Mouse (Mus musculus): ENCODE results near the gene Kcnh1.

The Kcnh1 gene

GRCm38 (mm10) chr1:192522376-192523178 is 332.0 kb downstream of the Kcnh1 start:
- in situ Hi-C loops (cut with MseI, MboI) = no loop called here

- in situ Hi-C loops (cut with MseI, MboI) = no loop called here
These were observed 335.3 kb downstream of the Kcnh1 start for GRCm38 (mm10) chr1:192525711-192526350.

- in situ Hi-C loops (cut with MseI, MboI) = no loop called here
These were observed 341.0 kb downstream of the Kcnh1 start for GRCm38 (mm10) chr1:192531490-192532146.

- in situ Hi-C loops (cut with MseI, MboI) = no loop called here
These were observed 341.6 kb downstream of the Kcnh1 start for GRCm38 (mm10) chr1:192532212-192532611.

- in situ Hi-C loops (cut with MseI, MboI) = no loop called here
These were observed 342.4 kb downstream of the Kcnh1 start for GRCm38 (mm10) chr1:192533016-192533415.

- in situ Hi-C loops (cut with MseI, MboI) = no loop called here
These were observed 345.9 kb downstream of the Kcnh1 start for GRCm38 (mm10) chr1:192536440-192536839.

- in situ Hi-C loops (cut with MseI, MboI) = no loop called here
These were observed 346.6 kb downstream of the Kcnh1 start for GRCm38 (mm10) chr1:192537169-192537568.

- in situ Hi-C loops (cut with MseI, MboI) = no loop called here
These were observed 351.5 kb downstream of the Kcnh1 start for GRCm38 (mm10) chr1:192542093-192542492.

GRCm38 (mm10) chr1:192543686-192544085 is 353.1 kb downstream of the Kcnh1 start:
- in situ Hi-C loops (cut with MseI, MboI) = no loop called here

GRCm38 (mm10) chr1:192544091-192544490 is 353.5 kb downstream of the Kcnh1 start:
- in situ Hi-C loops (cut with MseI, MboI) = no loop called here

GRCm38 (mm10) chr1:192544901-192545300 is 354.3 kb downstream of the Kcnh1 start:
- in situ Hi-C loops (cut with MseI, MboI) = no loop called here

- in situ Hi-C loops (cut with MseI, MboI) = no loop called here
These were observed 356.3 kb downstream of the Kcnh1 start for GRCm38 (mm10) chr1:192546843-192547242.

- in situ Hi-C loops (cut with MseI, MboI) = no loop called here
These were observed 360.0 kb downstream of the Kcnh1 start for GRCm38 (mm10) chr1:192550561-192550960.

GRCm38 (mm10) chr1:192555516-192555915 is 364.9 kb downstream of the Kcnh1 start:
- in situ Hi-C loops (cut with MseI, MboI) = no loop called here

- in situ Hi-C loops (cut with MseI, MboI) = no loop called here
These were observed 367.5 kb downstream of the Kcnh1 start for GRCm38 (mm10) chr1:192557978-192558594.

- in situ Hi-C loops (cut with MseI, MboI) = no loop called here
These were observed 368.8 kb downstream of the Kcnh1 start for GRCm38 (mm10) chr1:192559341-192559740.
